Mouse (Mus musculus): ENCODE measurements around the gene Tent5b.

DNA sequence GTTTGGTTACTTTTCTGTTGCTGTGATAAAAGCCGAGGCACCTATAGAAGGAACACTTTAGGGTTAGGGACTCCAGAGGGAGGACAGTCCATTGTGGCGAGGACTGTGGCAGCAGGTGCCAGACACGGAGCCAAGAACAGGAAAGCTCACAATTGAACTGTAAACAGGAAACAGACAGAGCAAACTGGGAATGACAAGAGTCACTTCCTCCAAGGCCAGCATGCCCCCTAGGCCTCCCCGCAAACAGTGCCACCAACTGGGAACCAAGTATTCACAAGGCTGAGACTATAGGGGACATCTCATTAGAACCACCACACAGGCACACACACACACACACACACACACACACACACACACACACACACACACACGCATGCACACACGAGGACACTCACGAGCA is 27.5 kb upstream of the Tent5b start:
- TF ChIP-seq HCFC1 (IDR thresholded peaks at IDR 0.05; ENCODE audit: borderline replicate concordance, insufficient read depth, low read length) (no peak), ZNF384 (IDR thresholded peaks at IDR 0.05; ENCODE audit: low read depth, low read length) (no peak)

Data from ES-E14 (cell line).